Mouse (Mus musculus) MEL (cell line): ENCODE data around the gene Bpifb3.

ENCODE experiments used
- CTCF ChIP-seq, 3 experiments: IDR thresholded peaks in 2 of 3; conservative IDR thresholded peaks in 1 of 3; 2 replicates each; pipeline ENCODE4 v1.5.1; 2011 to 2012; ENCODE audit warnings: low read length in 3 of 3, low read depth in 2 of 3, mild to moderate bottlenecking in 2 of 3, improper control_type of control experiment in 1 of 3, inconsistent platforms in 1 of 3, mixed read lengths in 1 of 3, moderate library complexity in 1 of 3; ENCODE audit not compliant: control insufficient read depth in 1 of 3, insufficient read depth in 1 of 3, poor library complexity in 1 of 3, severe bottlenecking in 1 of 3
- POLR2A ChIP-seq, 2 experiments: IDR thresholded peaks; 2 replicates each; pipeline ENCODE4 v1.6.1; 2011 to 2012; ENCODE audit warnings: low read length in 2 of 2, mild to moderate bottlenecking in 2 of 2, control low read depth in 1 of 2, improper control_type of control experiment in 1 of 2, low read depth in 1 of 2, moderate library complexity in 1 of 2; ENCODE audit not compliant: control insufficient read depth in 1 of 2, insufficient read depth in 1 of 2, poor library complexity in 1 of 2

DNA sequence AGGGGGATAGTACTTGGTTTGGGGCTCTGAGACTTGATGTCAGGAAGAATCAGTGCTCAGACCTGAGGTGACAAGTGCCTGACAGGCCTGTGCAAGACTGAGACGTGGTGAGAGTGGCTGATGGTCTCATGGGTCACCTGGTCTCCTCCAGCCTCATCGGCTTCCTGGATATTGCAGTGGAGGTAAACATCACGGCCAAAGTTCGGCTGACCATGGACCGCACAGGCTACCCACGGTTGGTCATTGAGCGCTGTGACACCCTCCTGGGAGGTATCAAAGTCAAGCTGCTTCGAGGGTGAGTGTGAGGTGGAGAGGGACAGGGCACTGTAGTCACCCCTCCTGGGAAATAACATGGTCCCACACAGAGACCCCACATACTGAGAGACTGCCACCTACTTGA lies 26.5 kb downstream of the Bpifb3 start:
- no peak for TF ChIP-seq CTCF (IDR thresholded peaks at IDR 0.05 in 2 of 3, conservative IDR thresholded peaks at IDR 0.05 in 1 of 3; ENCODE audit: control insufficient read depth in 1 of 3, insufficient read depth in 1 of 3, low read depth in 2 of 3, low read length in 3 of 3, poor library complexity in 1 of 3, severe bottlenecking in 1 of 3)
- no peak for TF ChIP-seq POLR2A (IDR thresholded peaks at IDR 0.05; ENCODE audit: control insufficient read depth in 1 of 2, insufficient read depth in 1 of 2, low read depth in 1 of 2, low read length in 2 of 2, poor library complexity in 1 of 2)
